Mouse (Mus musculus): Measurements from ENCODE around the gene Atp2c2.

The Atp2c2 gene

DNA sequence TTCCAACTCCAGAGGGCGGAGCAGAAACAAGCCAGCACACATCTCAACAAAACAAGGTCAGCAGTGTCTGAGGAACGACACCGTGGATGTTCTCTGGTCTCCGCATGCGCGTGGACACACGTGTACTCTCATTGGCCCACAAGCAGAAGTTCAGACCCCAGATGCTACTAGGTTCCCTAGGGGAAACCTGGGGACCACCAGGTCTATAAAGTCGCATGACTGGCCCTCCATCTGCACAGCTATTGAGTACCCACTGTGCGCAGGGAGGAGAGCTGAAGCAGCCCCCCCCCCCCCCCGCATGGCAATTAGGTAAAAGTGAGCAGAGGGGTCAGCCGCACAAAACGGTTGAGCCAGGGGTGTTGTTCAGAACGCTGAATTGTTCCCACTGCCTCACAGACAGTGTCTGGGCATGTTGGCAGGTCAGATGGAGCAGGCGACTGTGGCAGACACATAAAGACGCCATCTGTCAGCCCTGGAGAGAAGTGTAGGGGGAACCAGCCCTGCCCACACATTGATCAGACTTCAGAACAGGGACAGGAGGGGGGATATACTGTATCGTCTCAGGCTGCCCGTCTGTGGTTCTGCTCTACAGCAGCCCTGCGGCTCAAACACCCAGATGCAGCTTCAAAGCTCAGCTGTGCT lies 86.1 kb downstream of the Atp2c2 start:
- 44% methylated on average over 18 of the region's 18 CpGs for WGBS

- 84% methylated on average over 3 of the region's 3 CpGs for WGBS
These were observed 87.1 kb downstream of the Atp2c2 start for GRCm38 (mm10) chr8:119786871-119787270.

DNA sequence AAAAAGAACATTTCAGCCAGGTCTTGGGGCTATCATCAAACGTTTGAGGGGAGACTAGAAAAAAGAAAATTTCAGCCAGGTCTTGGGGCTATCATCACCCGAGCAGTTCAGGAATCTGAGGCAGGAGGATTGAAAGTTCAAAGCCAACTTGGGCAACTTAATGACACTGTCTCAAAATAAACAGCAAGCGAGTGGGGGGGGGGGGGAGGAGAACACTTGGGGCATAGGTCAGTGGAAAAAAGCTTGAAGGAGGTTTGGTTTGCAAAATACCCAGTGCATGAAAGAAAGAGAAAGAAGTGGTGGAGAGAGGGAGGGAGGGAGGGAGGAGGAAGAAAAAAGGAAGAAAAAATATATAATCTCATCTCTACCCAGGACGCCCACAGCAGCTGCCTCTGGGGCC lies 87.5 kb downstream of the Atp2c2 start:
- WGBS, result 84% methylated on average over 4 of the region's 4 CpGs

DNA sequence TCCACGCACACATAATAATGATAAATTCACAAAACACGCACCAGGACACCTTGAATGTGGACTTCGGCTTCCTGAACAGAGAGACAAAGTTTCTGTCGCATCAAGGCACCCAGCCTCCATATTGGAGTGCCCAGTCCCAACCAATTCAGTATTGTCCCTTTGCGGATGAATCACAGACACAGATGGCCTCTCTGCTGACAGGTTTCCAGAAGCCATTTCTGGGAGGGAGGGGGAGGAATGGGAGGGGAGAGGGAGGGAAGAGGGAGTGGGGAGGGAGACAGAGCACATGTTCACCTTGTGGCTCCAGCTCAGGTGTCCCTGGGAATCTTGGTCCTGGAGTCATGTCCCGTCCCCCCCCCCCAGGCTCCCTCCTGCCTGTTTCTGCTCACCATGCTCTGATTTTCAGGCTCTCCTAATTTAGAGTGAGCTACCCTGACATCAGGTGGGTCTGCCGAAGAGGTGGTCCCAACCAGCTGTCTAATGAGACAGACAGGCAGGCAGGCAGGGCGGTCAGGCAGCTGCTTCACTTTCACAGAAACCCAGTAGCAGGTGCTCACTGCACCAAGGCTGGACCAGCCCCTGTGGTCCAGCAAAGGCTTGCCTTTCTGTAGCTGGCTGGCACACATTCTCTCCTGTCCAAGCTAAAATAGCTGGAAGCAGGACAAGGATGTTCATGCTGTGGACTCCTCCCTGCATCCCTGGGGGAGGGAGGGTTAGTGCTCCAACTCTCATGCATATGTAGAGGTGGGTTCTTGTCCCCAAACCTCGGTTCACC lies 89.0 kb downstream of the Atp2c2 start:
- 80% methylated on average over 9 of the region's 9 CpGs for WGBS

GRCm38 (mm10) chr8:119789581-119789980 lies 89.8 kb downstream of the Atp2c2 start:
- 96% methylated on average over 7 of the region's 7 CpGs for WGBS

DNA sequence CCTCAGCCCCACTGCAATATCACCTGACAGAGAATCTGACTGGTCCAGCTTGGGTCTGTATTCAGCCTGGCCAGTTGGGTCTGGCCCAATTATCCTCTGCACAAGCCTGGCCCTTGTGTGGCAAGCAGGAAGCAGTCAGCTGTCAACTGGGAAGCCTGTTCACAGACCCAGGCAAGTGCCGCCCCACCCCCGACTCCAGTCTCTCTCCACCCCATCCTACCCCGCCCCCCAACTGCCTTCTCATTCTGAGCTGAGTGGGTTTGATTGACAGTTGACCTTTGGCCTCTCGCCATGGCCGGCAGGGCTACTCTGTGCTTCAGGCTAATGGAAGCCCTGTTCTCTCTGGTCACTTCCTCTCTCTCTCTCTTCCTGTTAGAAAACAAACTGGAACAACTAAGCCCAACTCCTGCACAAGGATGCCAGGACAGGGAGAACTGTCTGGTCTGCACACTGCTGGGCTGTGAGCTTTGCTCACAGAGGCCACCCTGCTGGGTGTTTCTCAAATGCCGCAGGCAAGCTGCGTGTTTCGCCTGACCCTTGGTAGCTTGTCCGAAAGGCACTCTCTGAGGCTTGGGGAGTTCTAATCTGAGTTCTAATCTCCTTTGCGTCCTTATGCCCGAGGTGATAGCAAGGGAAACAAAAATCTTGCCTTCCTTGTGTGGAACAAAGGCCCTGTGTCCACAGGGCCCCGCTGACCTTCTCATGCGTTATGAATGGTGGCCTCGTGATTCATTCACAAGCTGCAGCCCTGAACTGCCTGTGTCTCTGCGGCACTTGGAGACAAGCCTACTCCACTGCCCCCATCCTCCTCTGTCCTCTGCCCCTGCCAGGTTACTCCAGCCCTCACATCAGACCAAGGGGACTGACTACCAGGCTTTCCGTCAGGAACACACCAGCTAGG lies 92.2 kb downstream of the Atp2c2 start:
- 57% methylated on average over 16 of the region's 16 CpGs for WGBS

DNA sequence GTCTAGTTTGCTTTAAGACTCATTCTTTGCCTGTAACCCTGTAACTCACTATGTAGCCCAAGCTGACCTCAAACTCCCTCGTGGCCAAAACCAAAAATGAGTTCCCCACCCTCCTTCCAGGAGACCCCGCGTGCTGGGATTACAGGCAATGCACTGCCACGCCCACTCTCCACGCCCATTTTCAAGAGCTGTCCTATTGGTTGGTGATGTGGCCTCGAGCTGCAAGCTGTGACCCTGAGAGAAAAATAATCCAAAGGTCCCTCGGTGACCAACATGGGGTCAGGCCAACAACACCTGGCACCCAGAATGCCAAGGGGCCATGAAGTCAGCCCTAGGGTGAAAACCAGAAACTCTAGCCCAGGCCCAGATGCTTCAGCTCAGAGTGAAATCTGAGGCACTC lies 94.9 kb downstream of the Atp2c2 start:
- 66% methylated on average over 7 of the region's 7 CpGs for WGBS

- WGBS, result 92% methylated on average over 3 of the region's 3 CpGs
These were observed 95.8 kb downstream of the Atp2c2 start for GRCm38 (mm10) chr8:119795651-119796050.

DNA sequence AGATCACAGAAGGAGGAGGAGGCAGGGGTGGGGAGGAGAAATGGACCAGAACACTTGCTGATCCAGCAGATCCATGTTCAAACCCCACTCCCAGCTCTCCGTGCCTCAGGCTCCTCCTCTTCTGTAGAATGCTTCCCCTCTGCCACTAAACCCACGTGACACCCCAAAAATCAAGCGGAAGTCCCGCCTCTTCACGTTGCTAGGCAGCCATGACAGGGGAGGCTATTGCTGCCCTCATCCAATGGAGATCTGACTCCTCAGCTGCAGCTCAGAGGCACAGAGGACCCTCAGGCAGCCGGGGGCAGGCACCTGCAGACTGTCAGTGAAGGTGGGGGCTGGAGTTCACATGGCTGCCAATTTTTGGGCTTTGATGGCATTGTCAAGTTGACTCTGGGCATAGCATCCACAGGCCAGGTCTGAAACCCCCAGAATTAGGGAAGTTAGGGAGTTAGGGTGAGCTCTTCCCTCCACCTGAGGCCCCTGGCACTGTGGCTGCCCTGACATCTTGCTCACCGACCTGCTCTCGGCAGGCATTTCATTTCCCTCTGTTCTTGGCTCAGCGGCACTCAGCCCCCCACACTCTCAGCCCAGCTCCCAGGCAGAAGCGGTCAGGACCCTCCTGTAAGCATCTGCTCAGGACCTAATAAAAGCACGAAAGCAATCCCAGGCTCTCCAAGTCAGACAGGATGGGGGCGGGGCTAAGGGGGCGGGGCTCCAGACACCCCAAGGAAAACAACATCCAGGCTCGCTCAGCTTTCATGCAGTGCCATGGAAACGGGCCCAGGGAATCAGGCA lies 98.6 kb downstream of the Atp2c2 start:
- 5% methylated on average over 15 of the region's 15 CpGs for WGBS

GRCm38 (mm10) chr8:119798965-119799264 lies 99.1 kb downstream of the Atp2c2 start:
- WGBS, result 50% methylated on average over 2 of the region's 2 CpGs

GRCm38 (mm10) chr8:119801168-119801567 lies 101.4 kb downstream of the Atp2c2 start:
- 12% methylated on average over 4 of the region's 4 CpGs for WGBS

DNA sequence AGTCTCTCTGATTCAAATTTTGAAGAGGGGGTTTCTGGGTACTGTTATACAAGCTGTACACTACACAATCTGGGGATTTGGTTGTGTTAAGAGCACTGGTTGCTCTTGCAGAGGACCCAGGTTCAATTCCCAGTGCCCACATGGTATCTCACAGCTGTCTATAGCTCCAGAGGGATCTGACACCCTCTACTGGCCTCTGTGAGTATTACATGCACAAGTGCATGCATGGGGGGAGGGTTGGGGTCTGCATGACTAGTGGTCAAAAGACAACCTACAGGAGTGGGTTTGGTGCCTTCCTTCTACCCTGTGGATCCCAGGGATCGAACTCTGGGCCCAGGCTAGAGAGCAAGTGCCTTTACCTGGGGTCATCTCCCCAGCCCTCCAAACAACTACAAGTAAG lies 102.8 kb downstream of the Atp2c2 start:
- 94% methylated on average over 1 of the region's 1 CpGs for WGBS

GRCm38 (mm10) chr8:119805275-119805674 lies 105.5 kb downstream of the Atp2c2 start:
- 67% methylated on average over 8 of the region's 8 CpGs for WGBS

DNA sequence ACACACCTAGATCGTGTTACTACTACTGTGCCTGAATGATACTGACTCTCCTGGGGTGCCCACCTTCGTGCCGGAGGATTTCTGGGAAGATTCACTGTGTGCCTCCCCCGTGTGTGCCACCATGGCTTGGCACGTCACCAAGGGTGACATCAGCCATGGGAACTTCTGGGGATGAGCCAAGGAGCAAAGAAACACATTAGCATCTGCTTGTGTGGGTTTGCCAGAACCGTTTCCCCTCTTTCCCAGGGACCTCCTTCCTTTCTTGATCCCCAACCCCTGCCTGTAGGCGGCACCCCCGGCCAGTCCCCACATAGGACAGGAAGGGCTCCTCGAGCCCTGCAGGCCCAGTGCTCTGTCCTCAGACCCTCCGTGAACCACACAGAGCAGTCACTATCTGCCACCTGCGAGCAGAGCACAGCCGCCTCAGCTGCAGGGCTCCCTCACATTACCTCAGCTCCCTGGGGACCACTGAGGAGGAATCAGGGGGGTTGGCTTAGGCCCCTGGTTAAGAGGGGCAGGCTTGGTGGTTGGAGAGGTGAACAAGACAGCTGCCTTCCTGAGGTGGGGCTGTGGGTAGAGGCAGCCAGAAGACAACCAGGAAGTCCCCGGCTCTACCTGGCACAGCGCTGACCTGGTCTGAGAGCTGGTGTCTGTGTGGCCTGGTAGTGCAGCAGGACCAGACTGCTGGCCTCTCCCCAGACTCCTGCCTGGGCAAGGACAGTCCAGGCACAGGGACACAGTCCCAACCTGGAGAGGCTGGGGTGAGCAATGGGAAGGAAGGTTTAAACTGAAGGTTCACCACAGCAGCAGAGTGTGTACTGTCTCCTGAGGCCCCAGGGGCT lies 106.8 kb downstream of the Atp2c2 start:
- 36% methylated on average over 14 of the region's 14 CpGs for whole genome bisulfite sequencing

Measured in cerebral cortex, adult 2 months (tissue).